Mouse (Mus musculus) liver, embryonic 14.5 days (tissue): ENCODE results near the gene Epn3. TPM values are rescaled to one million over a fixed set of nuclear protein-coding genes. Genes with fewer than 3 reads are reported as not detected.

Source experiments
- ATAC-seq: fragments of 200-750 bp; cut with Nextera tagmentation; 2 replicates; pipeline ENCODE4 v1.8.0; 2017; ENCODE audit warnings: moderate number of reproducible peaks, mild to moderate bottlenecking, moderate library complexity; ENCODE audit not compliant: insufficient read depth
- DNase-seq, 3 experiments: peaks; one replicate each; pipeline ENCODE4 v3.0.0-alpha.2; 2012 to 2013; ENCODE audit warnings: low read depth in 3 of 3, low spot score in 3 of 3
- H3K27ac ChIP-seq: fragments of 300-500 bp; sonication (generic); 2 replicates; pipeline ENCODE4 v1.5.1; 2014; ENCODE audit warnings: moderate library complexity, mild to moderate bottlenecking, control low read depth, inconsistent platforms
- H3K27me3 ChIP-seq: fragments of 300-500 bp; sonication (generic); 2 replicates; pipeline ENCODE4 v1.6.1; 2014; ENCODE audit warnings: mild to moderate bottlenecking, low read length, moderate library complexity; ENCODE audit not compliant: control insufficient read depth, insufficient read depth
- H3K36me3 ChIP-seq: fragments of 300-500 bp; sonication (generic); replicated peaks from 2 replicates; pipeline ENCODE4 v1.6.1; 2014; ENCODE audit warnings: low read depth; ENCODE audit not compliant: control insufficient read depth, insufficient read depth
- H3K4me1 ChIP-seq, 2 experiments: fragments of 200-500 bp in 1 of 2; fragments of 300-500 bp in 1 of 2; sonication (generic) in 1 of 2; replicated peaks; 2 replicates each; pipeline ENCODE4 v1.6.1; 2012 to 2014; ENCODE audit warnings: antibody characterized with exemption in 1 of 2, inconsistent platforms in 1 of 2, low read length in 1 of 2; ENCODE audit not compliant: control insufficient read depth in 2 of 2, insufficient read depth in 2 of 2
- H3K4me2 ChIP-seq: fragments of 300-500 bp; sonication (generic); 2 replicates; pipeline ENCODE4 v1.6.1; 2014; ENCODE audit warnings: low read depth, mild to moderate bottlenecking, control low read depth, moderate library complexity
- H3K4me3 ChIP-seq, 2 experiments: fragments of 200-500 bp in 1 of 2; fragments of 300-500 bp in 1 of 2; sonication (generic) in 1 of 2; 2 replicates each; pipeline ENCODE4 v1.5.1; 2012 to 2014; ENCODE audit warnings: low read depth in 2 of 2, low read length in 2 of 2, mild to moderate bottlenecking in 2 of 2, control low read depth in 1 of 2, inconsistent platforms in 1 of 2, moderate library complexity in 1 of 2; ENCODE audit not compliant: insufficient read depth in 1 of 2
- H3K9ac ChIP-seq: fragments of 300-500 bp; sonication (generic); replicated peaks from 2 replicates; pipeline ENCODE4 v1.6.1; 2014; ENCODE audit warnings: mild to moderate bottlenecking, control low read depth, moderate library complexity
- H3K9me3 ChIP-seq: fragments of 300-500 bp; sonication (generic); 2 replicates; pipeline ENCODE4 v1.6.1; 2016; ENCODE audit warnings: low read length, mixed read lengths; ENCODE audit not compliant: control insufficient read depth
- CTCF ChIP-seq: IDR thresholded peaks from 2 replicates; pipeline ENCODE4 v1.5.1; 2016; ENCODE audit warnings: antibody characterized with exemption, low read depth, control low read depth
- EP300 ChIP-seq: IDR thresholded peaks from 2 replicates; pipeline ENCODE4 v1.6.1; 2016; ENCODE audit warnings: antibody characterized with exemption, low read depth
- WGBS: fragments of 180-500 bp; shearing (Covaris S2); extraction: QIAGEN DNeasy Blood & Tissue Kit; methylation state at CpG from one replicate; pipeline ENCODE4 v1.1.7; 2014; ENCODE audit not compliant: insufficient replicate concordance; 5-methylcytosine and 5-hydroxymethylcytosine counted together
- polyA plus RNA-seq, 2 experiments: library from polyadenylated mRNA; depleted of rRNA in 1 of 2; stranded (reverse) in 1 of 2; unstranded in 1 of 2; fragments of >200 nt; fragmentation: Nextera tagmentation in 1 of 2; extraction: Ambion mirVana in 1 of 2; gene quantifications; 2 replicates each; pipeline versions ENCODE4 v1.2.1 to v1.2.3; 2012 to 2014

Epn3 gene
- polyA plus RNA-seq, 2 experiments = 0.04 TPM; not detected in 1

DNA sequence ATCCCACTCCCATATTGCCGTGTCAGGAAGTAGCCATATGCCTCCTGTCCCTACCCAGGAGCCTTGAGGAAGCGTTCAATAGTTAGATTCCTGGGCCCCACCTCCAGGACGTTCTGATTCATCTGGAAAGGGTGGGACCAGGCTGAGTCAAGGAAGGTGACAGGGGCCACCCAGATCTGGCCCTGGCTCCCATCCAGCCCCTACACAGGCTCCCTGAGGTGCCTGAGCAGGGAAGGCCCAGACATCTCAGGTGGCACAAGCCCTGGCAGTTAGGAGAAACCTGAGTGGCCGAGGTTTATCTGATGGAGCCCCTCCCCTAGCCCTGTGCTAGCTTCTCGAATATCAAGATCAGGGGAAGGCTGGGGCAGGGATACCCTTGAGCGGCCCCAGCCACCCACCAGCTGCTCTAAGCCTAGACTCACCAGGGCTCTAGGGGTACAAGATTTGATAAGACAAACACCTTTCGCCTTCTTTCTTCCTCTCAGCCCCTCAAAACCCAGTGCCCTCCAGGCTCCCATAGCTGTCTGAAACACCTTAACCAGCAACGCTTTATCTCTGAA, 39.0 kb upstream of the Epn3 start:
- 54% methylated on average over 8 of the region's 8 CpGs for WGBS
- Histone ChIP-seq H3K36me3 (no peaks in the 10 kb centered on the region), H3K9ac (no peak overlapping the region), H3K27me3 (no peaks in the 10 kb centered on the region), H3K27ac (no peak overlapping the region), H3K9me3 (no peaks in the 10 kb centered on the region), H3K4me1 (no peaks in the 10 kb centered on the region), H3K4me2 (no peak overlapping the region), H3K4me3 (no peak overlapping the region)
- DNase-seq (no peak), ATAC-seq (no peak)
- TF ChIP-seq EP300 = no peak
- no peak for TF ChIP-seq CTCF

DNA sequence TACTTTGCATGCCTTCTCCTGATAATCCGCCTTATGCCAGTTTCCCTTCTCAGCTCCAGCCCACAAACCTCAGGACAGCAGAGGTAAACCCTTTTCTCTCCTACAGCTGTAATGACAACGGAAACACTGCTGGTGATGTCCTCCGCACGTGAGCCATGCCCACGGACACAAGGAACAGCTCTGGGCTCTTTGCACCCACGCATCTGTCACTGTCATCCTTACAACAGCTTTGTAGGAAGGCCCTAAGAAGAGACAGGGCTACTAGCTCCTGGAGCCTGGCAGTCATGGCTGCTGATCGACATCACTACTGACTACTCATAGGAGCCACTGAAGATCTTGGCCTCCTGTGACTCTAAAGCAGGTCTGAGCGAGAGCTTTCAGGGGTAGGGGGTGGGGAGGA, 33.4 kb upstream of the Epn3 start:
- no peaks in the 10 kb centered on the region for H3K4me1 ChIP-seq
- no peak overlapping the region for H3K4me2 ChIP-seq
- H3K27me3 ChIP-seq = no peaks in the 10 kb centered on the region
- no peak for DNase-seq
- no peaks in the 10 kb centered on the region for H3K36me3 ChIP-seq
- no peaks in the 10 kb centered on the region for H3K9me3 ChIP-seq
- 63% methylated on average over 8 of the region's 8 CpGs for WGBS
- H3K4me3 ChIP-seq = no peak overlapping the region
- H3K9ac ChIP-seq = no peak overlapping the region
- no peak for TF ChIP-seq EP300
- no peak for TF ChIP-seq CTCF
- no peak overlapping the region for H3K27ac ChIP-seq
- ATAC-seq = no peak

DNA sequence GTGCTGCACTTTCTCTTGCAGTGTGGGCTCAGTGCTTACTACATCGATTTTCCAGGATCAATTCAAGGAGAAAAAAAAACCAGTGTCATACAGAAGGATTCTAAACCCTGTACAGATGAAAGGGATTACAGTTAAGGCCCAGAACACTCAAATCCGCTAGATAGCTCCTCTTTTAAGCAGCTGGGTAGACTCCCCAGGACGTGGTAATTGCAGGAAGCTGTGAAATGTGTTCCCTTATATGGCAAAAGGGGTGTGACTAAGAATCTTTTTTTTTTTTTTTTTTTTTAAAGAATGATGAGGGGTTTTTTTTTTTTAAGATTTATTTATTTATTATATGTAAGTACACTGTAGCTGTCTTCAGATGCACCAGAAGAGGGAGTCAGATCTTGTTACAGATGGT, 29.1 kb upstream of the Epn3 start:
- Histone ChIP-seq H3K4me3 (no peak overlapping the region), H3K36me3 (no peaks in the 10 kb centered on the region), H3K9me3 (no peaks in the 10 kb centered on the region), H3K27me3 (no peaks in the 10 kb centered on the region), H3K27ac (no peak overlapping the region), H3K4me1 (no peaks in the 10 kb centered on the region), H3K9ac (no peak overlapping the region), H3K4me2 (no peak overlapping the region)
- DNase-seq (no peak), ATAC-seq (no peak)
- 33% methylated on average over 3 of the region's 3 CpGs for WGBS
- TF ChIP-seq CTCF (no peak), EP300 (no peak)

DNA sequence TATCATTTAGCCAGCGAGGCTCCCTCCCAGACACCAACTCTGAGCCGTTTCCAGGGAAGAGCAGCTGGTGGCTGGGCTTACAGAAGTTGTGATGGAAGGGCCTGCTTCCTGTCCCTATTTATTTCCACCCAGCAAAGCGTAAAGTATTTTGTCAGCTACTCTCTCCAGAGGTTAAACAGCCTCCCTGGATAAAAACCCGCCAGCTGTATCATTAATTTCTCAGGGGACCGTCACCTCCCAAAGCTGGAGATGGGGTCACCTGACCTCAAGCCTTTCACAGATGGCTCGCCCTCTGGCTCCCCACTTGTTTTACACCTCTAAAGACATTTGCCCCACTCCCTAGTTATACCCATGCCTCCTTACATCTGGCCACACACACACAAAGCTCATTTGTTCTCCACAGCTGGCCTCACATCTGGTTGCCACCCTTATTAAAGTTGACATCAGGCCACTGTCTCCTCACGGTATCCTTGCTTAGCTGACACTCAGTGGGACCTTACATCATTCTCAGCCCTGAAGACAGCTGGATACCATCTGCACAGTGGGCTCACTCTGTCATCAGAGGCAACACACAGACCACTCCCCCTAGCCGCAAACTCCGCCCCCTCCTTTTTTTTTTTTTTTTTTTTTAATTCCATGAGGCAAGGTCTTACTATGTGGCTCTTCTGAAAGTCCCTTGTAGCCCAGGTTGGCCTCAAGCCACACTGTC, 26.6 kb upstream of the Epn3 start:
- Histone ChIP-seq H3K27me3 (no peaks in the 10 kb centered on the region), H3K9ac (no peak overlapping the region), H3K4me1 (no peaks in the 10 kb centered on the region), H3K9me3 (no peaks in the 10 kb centered on the region), H3K36me3 (no peaks in the 10 kb centered on the region), H3K4me2 (no peak overlapping the region), H3K27ac (no peak overlapping the region), H3K4me3 (no peak overlapping the region)
- ATAC-seq = no peak
- TF ChIP-seq EP300 (no peak), CTCF (no peak)
- 47% methylated on average over 9 of the region's 9 CpGs for WGBS
- DNase-seq = no peak

DNA sequence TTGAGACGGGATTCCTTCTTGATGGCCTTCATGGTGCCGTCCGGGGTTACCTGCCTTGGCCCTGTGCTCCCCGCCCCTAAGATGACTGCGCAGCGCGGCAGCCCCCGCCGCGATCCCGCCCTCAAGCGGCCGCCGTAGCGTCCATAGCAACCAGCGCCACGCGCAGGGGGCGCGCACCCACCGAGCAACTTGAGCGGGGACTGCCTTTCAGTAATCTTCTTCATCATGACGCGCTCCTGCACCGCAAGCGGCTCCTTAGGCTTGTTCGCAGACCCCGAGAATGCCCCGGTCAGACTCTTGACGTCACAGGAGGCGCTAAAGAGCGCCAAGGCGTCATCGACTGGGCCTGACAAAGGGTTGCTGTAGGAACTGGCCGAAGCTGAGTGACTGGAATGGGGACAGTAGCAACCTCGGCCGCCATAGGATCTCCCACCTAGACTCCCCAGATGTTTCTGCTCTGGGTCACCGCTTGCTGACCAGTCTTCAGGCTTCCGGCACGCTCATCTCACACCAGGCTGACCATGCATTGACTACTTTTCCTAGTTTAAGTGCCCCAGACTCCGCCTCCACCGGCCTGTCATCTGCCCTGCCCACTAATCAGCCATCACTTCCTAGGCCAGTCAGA, 21.6 kb upstream of the Epn3 start, which contains the start of gene Mycbpap:
Gene Mycbpap, minus strand, starts transcription at position 524 of the 625 bp plus-strand sequence.
- TF ChIP-seq CTCF (peak; percentile 32; the same call in 1 of the 2 replicates), EP300 (no peak)
- no peaks in the 10 kb centered on the region for H3K9me3 ChIP-seq
- H3K9ac ChIP-seq = no peak within 1 kb of the TSS
- H3K27me3 ChIP-seq = no peaks in the 10 kb centered on the region
- DNase-seq (peak in 1 of 3 experiments; percentile 22), ATAC-seq (peak; percentile 31)
- peak within 1 kb of the TSS; percentile 45 to 56 for H3K4me3 ChIP-seq
- 1% methylated on average over 42 of the region's 42 CpGs for WGBS
- no peaks in the 10 kb centered on the region for H3K36me3 ChIP-seq
- peak within 1 kb of the TSS; percentile 65 for H3K4me2 ChIP-seq
- no peak within 1 kb of the TSS for H3K27ac ChIP-seq
- no peaks in the 10 kb centered on the region for H3K4me1 ChIP-seq
